Mouse (Mus musculus): ENCODE measurements around the gene Gdpd5.
A peak's percentile ranks its signal among the peaks of the same experiment; 100 is the strongest.
"Not testable (repeated sequence)": the region's sequence is repeated elsewhere in the genome, so short reads cannot be mapped to it uniquely, and the experiment has no call there.

Gene Gdpd5

DNA sequence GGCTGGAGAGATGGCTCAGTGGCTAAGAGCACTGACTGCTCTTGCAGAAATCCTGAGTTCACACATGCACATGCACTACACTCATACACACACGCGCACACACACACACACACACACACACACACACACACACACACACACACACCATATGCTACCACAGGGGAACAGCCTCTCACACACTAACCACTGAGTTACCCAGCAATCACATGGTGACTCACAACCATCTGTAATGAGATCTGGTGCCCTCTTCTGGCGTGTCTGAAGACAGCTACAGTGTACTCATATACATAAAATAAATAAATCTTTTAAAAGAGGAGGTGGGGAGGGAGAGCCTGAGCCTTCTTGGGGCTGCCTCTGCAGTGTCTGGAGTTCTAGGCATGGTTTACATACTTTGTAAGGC is 6.9 kb upstream of the Gdpd5 start:
- DNase-seq = not testable (repeated sequence)

DNA sequence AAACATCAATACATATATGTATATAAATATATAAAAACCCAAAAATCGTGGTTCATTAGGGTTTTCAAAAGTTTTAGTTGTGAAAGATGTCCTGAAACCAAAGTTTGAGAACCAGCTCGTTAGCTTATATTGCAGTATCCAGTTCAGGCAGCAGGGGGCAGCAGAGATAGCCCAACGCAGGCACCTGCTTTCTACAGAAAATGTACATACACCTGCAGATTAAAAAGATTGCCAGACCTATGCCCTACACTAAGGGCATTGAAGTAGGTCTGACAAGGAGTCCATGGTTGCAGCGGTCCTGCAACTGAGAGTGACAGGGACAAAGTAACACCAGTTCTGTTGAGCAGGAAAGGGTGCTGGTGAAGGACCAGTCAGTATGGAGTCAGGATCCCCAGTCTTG is 5.8 kb upstream of the Gdpd5 start:
- DNase-seq = peak; percentile 89

- no peak for DNase-seq
Observed at GRCm38 (mm10) chr7:99378870-99379269, 2.3 kb upstream of the Gdpd5 start.

DNA sequence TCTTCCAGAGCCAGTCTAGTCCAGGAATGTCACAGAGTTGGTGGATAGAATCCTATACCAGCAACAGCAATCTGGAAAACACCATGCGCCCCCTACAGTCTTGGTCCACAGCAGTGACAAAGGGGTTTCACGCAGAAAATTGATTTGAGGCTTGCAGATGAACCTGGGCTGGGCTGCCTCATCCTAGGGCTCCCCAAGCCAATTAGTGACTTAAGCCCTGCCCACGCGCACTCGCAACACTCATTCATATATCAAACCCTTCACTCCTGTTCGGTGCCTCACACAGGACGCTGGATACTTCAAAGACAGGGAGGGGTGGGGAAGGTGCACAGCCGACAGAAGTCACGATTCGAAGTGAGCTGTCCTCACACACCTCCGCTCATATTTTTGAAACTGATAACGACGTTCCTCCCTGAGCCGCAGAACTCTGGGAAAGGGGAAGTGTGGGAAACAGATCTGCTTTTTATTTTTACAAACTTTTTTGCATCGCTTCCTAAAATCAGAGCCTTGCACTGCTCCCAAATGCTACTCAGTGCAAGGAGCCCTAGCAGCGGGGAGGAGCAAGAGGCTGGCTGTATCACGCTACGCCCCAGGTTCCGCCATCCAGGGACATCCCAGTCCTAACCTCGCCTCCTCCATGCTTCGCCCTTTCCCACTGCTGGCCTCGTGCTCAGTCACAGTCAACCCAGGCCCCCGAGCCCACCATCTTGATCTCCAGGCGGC is 562 bp upstream of the Gdpd5 start:
- no peak for DNase-seq

GRCm38 (mm10) chr7:99382088-99383000 is 1.1 kb downstream of the Gdpd5 start:
- DNase-seq = peak; percentile 30

GRCm38 (mm10) chr7:99383246-99383645 is 2.0 kb downstream of the Gdpd5 start:
- DNase-seq = peak; percentile 37

DNA sequence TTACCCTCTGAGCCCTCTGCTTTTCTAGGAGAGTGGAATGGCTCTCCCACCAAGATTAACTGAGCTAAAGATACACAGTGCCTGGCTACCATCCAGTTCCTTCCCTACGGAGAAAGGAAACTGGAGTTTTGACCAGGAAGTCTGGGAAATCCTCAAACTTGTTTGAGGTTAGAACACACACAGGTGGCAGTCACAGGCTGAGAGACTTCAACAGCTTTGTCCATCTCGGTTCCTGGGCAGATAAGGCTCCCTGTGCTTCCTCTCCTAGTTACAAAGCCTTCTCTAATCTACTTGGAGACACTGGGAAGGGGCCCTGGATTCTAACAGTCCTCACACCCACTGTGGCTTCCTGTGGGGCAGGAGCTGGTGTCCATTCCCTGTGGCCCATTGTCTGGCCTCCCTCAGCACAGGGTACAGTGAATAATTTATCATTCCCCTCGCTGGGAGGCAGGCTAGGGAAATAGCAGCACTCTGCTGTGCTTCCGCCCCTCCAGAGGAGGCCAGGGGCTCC is 2.9 kb downstream of the Gdpd5 start:
- DNase-seq = peak; percentile 51

DNA sequence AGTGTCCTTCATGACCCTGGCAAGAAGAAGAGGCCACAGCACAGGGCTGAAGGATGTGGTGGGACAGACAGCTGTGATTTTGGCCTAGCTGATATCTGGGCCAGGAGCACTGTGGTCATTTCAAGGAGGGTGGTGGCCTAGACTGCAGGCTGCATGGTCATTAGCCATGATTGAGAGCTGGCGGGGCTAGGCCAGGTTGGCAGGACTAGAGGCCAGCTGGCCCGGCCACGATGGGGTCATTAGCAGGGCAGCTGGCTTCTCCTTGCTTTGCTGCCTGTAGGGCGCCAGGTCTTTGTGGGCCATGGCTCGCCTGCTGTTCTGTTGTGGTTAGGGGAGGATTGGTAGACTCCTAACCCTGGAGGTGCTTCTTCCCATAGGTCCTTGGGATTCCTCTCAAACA is 4.8 kb downstream of the Gdpd5 start:
- no peak for DNase-seq

- DNase-seq = no peak
Observed at GRCm38 (mm10) chr7:99386811-99387210, 5.6 kb downstream of the Gdpd5 start.

DNA sequence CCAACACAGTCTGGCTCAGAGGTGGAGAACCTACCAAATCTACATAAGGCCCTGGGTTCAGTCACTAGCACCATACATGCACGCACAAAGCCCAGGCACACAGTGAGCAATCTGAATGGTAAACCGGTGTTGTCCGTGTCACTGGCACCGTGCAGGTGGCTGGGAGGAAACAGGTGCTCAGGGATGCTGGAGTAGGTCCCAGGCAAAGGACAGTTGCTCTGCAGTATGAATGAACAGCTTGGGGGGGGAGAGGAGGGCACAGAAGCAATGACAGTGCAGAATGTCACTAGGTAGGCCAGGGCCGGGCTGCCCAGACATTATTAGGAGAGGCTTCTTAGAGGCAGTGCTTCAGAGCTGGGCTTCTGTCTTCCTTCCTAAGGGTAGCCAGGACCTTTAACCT is 6.1 kb downstream of the Gdpd5 start:
- no peak for DNase-seq

DNA sequence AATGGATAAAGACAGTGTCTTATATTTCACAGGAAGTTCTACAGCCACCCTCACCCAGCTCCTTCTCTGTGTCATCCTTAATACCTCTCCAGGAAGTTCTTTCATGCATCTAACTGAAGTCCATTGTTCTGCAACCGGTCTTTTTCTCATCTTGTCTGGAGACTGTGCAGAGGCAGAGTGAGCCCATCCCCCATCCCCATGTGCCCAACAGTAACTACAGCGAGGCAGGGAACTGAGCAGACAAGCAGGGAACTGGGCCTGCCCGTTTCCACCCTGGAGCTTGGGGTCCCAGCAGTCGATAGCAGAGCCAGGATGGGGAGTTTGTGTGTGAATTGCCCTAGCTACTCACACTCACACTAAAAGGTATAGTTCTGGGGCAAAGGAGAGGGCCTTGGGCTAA is 9.3 kb downstream of the Gdpd5 start:
- no peak for DNase-seq

GRCm38 (mm10) chr7:99392696-99393095 is 11.5 kb downstream of the Gdpd5 start:
- DNase-seq = no peak

GRCm38 (mm10) chr7:99393711-99394325 is 12.6 kb downstream of the Gdpd5 start:
- no peak for DNase-seq

GRCm38 (mm10) chr7:99395385-99395784 is 14.2 kb downstream of the Gdpd5 start:
- DNase-seq = no peak

GRCm38 (mm10) chr7:99395908-99396616 is 14.8 kb downstream of the Gdpd5 start:
- DNase-seq = no peak

DNA sequence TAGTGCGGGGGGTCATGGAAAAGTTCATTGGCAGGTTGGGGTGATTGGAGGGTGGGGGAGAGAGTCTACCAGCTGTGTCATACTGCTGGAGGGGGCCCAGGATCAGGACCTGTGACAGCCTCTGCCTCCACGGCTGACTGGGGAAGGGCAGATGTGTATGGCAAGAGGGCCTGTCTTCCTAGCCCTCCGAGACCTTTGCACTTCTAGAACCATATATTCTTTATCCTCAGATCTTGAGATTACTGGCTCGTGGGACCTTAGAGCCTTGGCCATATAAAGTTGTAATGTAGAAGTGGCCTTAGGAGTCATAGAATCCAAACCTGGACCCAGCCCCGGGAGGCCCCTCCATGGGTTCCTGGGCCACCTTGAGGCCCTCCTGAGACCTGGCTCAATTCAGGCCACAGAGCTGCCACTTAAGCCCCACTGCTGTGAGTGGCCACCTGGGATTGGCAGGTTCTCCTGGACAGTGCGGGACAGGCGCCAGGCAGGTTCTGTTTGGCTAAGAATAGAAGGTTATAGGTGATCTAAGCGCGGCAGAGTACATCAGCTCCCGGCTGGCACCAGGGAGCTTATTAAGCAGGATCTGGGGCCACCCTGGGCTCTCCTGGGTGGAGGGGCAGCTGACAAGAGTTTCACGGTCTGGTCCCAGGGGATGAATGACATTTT is 15.9 kb downstream of the Gdpd5 start:
- DNase-seq = peak; percentile 21

GRCm38 (mm10) chr7:99401373-99401772 is 20.2 kb downstream of the Gdpd5 start:
- no peak for DNase-seq

DNA sequence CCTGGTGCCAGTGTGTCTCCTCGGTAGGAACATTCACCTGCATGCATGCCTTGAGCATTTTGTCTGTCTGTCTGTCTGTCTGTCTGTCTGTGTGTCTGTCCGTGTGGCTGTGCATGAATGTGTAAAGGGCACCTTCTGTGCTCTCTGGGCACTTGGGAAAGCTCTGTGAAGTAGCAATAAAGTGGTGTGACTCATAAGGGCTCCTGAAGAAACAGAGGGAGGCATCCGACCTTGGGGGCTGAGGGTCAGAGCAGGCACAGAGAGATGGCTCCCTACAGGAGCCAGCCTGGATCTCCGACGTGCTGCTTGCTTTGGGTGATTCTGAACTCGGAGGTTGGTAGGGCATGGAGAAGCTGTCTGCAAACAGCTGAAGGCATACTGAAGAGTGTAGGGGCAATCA is 21.3 kb downstream of the Gdpd5 start:
- no peak for DNase-seq

DNA sequence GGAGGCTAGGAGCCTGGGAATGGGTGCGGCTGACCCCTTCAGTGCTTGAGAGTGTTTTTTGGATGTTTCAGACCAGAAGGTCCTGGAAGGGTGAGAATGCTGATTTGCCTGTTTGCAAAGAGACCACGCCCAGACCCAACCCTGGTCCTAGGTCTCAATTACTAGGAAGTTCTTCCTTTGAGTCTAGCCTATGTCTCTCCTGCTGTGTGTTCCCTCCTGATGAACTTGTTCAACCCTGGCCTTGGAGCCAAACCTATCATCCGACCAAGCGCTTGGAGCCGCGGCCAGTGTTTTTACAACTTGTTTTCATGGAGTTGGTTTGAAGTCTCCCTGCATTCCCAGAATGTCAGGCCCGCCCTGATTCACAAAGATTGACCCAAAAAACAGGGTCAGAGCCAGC is 22.0 kb downstream of the Gdpd5 start:
- no peak for DNase-seq

GRCm38 (mm10) chr7:99404031-99404735 is 23.0 kb downstream of the Gdpd5 start:
- no peak for DNase-seq

DNA sequence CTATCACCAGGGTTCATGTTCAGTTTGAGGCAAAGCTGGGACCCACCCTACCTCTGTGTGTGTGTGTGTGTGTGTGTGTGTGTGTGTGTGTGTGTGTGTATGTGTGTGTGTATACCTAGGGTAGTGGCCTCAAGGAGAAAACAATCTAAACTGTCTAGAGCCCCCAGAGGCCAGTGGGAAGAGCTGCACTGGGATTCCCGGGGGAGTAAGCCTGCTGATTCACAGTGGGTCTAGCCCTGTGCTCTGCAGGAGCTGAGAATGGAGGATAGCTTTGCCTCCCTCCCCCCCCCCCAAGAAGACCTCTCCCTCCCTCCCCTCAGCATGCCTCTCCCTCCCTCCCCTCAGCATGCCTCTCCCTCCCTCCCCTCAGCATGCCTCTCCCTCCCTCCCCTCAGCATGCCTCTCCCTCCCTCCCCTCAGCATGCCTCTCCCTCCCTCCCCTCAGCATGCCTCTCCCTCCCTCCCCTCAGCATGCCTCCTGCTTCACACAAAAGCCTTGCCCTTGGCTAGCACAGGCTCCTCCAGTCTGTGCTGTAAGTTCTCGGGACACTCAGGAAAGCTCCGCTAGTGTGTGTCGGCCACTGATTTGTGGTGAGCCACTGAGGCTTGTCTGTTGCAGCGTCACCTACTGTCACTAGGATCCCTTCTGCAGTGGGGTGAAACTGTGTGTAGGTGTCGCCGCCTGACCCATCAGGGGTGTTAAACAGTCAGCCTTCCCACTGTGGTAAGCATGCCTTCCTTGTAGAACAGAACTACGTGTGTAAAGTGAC is 24.4 kb downstream of the Gdpd5 start:
- no peak for DNase-seq

All from lung, postnatal 14 days (tissue).